Mouse (Mus musculus) retina, adult 2 months (tissue): ENCODE data around the gene Gpr68.

ENCODE experiments used
- DNase-seq: peaks from one replicate; pipeline ENCODE4 v3.0.0-alpha.2; 2012; ENCODE audit warnings: low read depth, low spot score

Gene Gpr68

GRCm38 (mm10) chr12:100831629-100832325 is 76.2 kb downstream of the Gpr68 start:
- DNase-seq, result no peak

- DNase-seq, result no peak
These were observed 77.0 kb downstream of the Gpr68 start for GRCm38 (mm10) chr12:100831021-100831420.
